Mouse (Mus musculus) kidney, adult 11 months (tissue): ENCODE results near the gene Rnf212.
"Not testable (repeated sequence)": the region's sequence is repeated elsewhere in the genome, so short reads cannot be mapped to it uniquely, and the experiment has no call there.

Experiments
- DNase-seq: peaks from one replicate; pipeline ENCODE4 v3.0.0; 2022

Rnf212 gene

DNA sequence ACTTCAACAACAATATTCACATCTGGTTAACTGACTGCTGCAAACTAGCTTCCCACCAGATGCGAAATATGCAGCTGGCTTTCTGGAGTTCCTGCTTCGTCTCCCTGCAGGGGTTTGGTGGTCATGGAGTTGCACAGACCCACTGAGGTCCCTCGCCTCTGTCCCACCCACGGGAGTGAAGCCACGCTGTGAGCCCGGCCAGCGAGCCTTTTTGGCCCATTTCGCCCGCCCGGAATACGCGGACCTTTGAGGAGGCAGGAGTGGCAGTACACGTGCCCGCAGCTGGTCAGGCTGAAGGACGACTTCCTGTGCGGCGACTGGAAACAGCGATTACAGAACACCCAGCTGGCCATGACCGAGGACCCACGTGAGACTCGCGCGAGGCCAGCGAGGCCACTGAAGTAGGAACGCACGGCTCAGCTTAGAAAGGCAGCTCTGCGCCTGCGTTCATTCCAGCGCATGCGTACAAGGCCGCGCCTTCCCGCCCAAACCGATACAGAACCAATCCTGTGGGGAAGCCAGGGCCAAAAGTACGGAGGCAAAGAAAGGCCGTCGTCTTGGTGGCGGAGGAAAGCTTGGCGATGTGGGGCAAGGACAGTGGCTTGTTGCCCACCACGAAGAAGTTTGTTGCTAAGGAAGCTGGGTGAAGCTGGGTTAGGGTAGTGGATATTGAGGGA, at the start of gene Rnf212:
Rnf212 (minus strand) TSS at position 353 of the 677 bp plus-strand sequence.
- DNase-seq, result no peak

DNA sequence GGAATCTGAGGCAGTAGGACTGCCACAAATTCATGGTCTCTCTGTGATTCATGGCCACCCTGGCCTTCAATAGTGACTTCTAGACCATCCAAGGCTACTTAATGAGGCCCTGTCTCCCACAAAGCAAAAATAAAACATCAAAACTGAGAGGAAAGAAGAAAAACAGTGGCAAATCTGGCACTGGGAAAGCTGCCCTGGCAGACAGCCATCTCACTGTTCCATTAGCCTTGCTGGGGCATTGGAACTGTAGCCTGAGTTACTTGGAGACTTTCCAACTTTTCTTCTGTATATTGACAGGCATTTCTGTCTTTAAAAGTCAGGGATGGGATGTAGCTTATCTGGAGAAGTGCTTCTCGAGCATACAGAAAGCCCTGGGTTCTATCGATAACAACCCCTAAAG, 48.5 kb upstream of the Rnf212 start:
- no peak for DNase-seq

DNA sequence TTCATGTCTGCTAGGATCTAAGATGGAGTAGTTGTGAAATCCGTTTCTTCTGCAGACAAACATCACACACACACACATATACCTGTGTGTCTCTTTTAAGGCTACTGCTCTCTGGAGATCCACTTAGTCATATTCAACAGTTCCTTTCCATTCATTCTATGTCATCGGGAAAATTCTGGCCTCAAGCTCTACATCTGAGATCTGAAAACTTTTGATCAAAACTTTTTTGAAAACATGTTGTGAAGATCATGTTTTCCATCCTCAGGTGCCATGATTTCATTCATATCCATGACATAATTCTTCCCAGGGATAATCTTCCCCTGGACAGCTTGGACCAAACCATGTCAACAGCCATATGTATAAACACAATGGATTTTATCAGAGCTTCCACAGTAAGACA, 34.0 kb upstream of the Rnf212 start, which contains the start of gene Vmn2r8:
Vmn2r8 (minus strand) TSS at position 101 of the 400 bp plus-strand sequence.
- DNase-seq, result not testable (repeated sequence)

DNA sequence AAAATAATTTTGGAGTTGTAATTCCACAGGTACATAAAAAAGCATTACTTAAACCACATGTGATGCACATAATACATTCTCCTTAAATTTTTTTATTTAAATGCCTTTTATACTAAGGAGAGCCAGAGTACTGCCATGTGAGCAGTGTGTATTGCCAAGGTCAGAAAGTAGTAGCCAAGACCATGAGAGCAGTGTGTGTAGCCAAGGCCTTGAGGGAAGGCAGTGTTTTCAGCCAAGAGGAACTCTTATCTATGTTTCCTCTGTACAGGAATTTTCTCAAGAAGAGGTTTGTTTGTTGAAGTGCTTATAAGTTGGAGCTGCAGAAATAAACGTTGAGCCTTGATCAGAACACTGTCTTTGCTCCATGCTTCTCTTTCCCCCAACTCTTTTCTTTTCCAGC, 28.9 kb upstream of the Rnf212 start:
- DNase-seq, result no peak

DNA sequence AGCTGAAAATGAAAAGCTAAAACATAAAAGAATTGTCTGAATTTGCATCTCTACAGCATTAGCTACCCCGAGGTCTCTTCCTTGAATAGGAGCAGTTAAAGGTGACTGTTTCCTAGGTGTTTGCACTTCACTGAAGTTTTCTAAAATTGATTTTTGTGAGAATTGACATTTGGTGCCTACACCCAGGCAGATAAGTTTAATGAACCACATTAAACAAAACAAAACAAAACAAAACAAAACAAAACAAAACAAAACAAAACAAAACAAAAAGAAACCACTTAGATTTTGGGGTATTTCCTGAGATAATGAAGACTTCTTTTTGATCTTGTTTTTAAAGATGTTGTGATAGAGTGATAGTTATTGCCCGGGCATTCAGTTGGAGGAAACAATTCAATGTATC, 20.5 kb upstream of the Rnf212 start, which contains the start of gene Tmed11:
Tmed11 (minus strand) TSS at position 101 of the 400 bp plus-strand sequence.
- DNase-seq, result not testable (repeated sequence)

DNA sequence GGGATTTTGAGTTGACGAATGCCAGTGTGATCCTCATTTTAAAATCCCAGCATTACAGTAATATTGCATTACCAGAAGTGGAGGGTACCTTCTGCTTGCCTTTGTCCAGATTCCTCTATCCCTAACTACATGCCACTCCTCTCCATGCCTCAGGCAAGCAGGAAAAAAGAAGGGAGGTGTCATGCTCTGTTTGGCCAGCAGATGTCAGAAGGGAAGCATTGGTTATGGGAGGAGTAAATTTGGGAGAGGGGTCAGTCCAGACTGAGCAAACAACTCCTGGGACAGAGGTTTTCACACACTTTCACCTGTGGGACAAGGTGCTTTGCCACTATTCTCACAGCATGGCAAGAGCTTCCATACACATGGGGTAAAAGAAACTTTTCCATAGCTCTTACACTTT, 15.6 kb upstream of the Rnf212 start:
- DNase-seq, result not testable (repeated sequence)

DNA sequence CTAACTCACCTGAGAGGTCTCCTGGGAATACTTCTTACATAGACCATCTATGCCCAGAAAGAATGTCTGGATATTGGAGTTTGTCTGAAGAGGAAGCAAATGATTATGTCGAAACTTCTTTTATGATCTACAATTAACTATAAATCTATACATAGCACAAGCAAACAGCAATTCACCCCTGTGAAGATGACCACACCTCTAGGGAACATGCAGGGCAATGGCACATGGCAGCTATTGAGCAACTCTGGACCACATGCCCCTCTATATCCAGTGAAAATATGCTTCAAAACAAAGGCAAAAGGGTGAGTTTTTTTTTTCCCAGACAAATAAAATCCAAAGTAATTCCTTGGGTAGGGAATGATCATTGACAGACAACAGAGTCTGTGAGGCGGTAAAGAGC, 14.8 kb downstream of the Rnf212 start:
- no peak for DNase-seq

DNA sequence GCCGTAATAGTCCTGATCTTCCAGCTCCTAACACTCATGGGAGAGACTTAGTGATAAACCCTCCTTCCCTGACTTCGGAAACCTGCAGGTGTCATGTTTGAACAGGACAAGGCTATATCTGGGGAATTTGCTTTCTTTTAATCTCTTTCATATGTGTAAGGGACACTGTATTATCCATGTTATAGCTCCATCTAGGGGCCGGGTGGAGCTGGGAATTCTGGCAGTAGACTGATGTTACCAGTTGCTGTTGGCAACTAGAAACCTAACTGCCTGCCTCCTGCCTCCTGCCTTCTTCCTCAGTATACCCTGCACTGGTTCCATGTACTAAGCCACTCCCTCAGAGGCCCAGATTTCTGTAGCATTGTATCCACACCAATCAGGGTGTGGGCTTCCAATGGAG, 16.4 kb downstream of the Rnf212 start:
- peak; percentile 4 for DNase-seq

DNA sequence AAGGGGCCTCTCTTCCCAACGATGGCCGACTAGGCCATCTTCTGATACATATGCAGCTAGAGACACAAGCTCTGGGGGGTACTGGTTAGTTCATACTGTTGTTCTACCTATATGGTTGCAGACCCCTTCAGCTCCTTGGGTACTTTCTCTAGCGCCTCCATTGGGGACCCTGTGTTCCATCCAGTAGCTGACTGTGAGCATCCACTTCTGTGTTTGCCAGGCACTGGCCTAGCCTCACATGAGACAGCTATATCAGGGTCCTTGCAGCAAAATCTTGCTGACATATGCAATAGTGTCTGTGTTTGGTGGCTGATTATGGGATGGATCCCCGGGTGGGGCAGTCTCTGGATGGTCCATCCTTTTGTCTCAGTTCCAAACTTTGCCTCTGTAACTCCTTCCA, 23.5 kb downstream of the Rnf212 start:
- not testable (repeated sequence) for DNase-seq

DNA sequence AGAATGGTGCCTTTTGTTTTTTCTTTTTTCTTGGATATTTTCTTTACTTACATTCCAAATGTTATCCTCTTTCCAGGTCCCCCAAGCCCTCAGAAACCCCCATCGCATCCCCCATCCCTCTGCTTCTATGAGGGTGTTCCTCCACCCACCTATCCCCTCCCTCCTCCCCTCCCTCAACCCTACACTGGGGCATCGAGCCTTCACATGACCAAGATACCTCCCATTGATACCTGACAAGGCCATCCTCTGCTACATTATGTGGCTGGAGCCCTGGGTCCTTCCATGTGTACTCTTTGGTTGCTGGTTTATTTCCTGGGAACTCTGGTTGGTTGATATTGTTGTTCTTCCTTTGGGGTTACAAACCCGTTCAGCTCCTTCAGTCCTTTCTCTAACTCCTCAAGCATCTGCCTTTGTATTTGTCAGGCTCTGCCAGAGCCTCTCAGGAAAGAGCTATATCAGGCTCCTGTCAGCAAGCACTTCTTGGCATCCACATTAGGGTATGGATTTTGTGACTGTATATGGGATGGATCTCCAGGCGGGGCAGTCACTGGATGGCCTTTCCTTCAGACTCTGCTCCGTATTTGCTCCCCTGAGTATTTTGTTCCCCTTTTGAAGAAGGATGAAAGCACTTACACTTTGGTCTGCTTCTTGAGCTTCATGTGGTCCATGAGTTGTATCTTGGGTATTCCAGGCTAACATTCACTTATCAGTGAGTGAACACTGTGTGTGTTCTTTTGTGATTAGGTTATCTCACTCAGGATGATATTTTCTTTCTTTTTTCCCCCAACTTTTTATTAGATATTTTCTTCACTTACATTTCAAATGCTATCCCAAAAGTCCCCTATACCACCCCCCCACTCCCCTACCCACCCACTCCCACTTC, 24.2 kb downstream of the Rnf212 start:
- DNase-seq, result no peak

DNA sequence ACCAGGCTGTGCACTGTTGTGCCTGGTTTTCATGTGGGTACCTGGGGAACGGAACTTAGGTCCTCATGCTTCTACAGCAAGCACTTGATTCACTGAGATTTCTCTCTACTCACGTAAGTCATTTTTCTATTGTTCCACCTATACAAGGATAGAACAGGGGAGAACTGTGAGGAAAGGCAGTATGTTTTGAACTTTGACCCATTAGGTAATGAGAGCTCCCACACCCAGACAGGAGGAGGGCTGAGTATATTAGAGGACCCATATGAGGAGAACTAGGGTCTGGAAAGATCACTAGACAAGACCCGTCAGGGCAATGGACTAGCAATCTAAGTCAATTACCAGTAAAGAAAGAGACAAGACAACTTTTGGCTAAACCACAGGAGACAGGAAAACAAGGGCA, 30.2 kb downstream of the Rnf212 start:
- no peak for DNase-seq

DNA sequence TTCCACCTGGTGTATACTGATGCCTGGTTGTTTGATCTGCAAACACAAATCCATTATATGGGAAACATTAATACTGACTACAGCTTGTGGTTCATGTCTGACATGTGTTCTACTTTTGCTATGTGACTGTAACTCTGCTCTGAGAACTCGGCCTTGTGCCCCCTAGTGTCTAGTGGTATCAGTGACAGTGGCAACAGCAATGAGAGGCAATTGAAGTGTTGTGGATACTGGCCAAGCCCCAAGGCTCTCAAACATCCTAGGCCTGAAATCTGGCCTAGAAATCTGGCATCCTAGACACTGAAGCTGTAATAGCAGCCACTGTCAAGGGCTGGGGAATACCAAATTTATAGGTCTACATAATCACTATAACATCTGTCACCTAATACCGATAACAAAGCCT, 30.9 kb downstream of the Rnf212 start:
- no peak for DNase-seq

DNA sequence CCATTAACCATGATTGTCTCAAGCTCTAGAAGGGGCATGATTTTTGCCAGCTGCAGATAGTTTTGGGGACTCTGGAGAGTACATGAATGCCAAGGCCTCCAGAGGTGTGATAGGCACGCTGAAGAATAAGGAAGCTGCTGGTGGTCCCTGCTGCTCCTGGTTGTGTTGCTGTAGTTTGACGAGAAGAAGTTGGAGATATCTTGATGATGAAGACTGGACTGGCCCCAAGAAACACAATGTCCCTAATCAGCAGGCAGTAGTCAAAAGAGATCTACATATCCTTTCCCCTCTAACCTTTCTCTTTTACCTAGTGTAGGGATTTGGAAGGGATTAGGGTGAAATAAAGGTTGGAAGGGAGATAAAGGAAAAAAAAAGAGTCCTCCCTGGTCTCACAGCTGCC, 32.2 kb downstream of the Rnf212 start:
- DNase-seq, result no peak

DNA sequence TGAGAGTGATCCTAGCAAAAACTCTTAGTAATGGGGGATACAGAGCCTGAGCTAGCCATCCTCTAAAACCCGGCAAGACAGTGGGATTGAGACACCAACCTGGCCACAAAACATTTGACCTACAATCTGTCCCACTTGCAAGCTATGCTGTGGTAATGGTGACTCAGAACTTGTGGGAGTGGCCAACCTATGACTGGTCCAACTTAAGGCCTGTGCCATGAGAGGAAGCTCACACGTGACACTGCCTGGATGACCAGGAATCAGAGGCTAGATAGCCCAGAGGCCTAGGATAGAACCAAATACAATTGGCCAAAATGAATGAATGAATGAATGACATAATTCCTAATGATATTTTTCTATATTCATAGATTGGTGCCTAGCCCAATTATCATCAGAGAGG, 32.9 kb downstream of the Rnf212 start:
- no peak for DNase-seq

DNA sequence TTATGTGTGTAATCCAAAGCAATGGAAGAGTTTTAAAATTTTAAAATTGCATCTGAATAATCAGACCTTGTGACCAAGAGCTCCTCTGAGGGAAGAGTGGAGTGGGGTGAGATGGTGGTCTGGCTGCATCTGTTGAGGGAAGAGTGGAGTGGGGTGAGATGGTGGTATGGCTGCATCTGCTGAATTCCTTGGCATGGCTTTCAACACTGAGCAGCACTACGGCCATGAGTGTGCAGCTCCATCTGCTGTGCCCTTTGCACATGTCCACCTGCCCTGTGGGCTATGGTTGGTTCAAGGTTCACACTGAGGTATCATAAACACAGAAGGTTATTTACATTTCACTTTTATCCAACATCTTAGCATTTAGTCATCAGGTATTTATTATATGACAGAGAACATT, 47.4 kb downstream of the Rnf212 start:
- no peak for DNase-seq

DNA sequence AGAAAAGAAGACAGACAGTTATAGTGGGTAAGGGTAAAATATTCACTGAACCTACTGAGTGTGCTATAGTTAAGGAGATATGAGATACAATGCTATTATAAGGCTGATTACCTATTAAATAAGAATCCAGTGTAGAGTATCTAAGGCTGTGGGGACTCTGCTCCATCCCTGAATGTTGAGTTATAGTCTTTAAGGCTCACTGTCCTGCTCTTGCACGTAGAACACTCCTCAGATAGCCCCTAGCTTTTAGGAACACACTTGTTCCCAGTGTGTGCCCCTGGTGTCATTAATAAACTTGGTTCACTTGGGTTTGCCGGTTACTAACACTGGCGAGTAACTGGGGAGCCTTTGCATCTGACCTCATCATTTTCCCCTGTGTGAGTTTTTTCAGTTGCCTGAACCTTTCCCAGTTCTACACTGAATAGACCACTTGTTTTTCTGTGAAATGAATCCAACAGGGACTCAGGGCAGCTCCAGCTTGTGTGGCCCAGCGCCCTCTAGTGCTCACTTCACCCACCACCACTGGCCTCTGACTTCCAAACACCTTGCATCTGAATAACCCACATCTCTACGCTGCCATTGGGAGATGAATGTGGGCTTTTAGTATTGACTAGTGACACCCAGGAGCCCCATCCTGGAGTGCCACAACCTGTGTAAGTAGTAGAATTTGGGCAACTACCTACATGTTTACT, 48.1 kb downstream of the Rnf212 start:
- DNase-seq, result peak; percentile 60

DNA sequence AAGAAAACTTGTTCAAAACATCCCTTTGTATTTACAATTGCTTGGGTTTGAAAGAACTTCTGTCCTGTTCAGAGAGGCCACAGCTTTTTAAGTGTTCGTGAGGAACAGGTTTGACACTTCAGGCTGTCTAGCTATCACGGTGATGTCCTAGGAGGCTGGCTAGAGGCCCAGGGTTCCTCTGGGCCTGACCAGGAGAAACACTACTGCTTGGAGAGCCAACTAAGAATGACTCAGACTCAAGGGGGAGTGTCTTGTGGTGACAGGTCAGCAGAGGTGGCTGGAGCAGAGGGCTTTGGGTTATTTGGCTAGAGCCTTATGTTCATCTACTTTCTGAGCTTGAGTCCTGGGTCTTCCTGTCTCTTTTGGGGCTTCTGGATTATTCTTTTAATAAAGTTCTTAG, 50.8 kb downstream of the Rnf212 start:
- no peak for DNase-seq

DNA sequence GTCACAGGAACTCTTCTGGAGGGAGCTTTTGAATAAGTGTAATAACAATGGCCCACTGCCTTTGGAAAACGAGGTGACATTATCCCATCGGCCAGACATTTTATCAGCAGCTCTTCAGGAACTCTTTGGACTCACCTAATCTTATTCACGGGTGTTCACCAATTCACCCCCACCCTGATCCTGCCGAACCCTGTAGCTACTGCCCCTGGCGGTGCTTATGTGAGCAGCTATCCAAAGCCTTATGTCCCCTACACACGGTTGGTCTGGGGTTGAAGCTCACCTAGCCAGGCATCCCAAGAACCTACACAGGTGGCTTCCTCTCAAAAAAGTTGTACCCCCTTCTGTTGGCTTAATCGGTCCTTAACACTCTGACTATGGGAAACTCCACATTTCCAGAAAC, 55.0 kb downstream of the Rnf212 start:
- no peak for DNase-seq

DNA sequence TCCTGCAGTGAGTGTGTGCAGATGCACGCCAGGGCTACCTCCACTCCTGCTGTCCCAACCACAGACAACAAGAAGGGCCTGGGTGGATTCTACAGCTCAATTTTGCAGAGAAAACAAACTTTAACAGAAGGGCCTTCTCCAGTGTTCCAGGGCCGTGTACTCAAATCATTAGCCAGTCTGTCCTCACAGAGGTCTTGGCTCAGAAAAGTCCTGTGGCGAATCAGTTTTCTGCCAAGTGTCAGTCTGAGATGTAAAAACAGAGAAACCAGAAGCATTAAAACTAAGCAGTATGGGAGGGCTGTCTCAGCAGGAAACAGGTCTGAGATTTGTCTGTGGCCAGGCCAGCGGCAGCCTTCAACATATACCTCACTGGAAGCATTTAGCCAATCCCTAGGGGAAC, 56.7 kb downstream of the Rnf212 start:
- DNase-seq, result no peak

DNA sequence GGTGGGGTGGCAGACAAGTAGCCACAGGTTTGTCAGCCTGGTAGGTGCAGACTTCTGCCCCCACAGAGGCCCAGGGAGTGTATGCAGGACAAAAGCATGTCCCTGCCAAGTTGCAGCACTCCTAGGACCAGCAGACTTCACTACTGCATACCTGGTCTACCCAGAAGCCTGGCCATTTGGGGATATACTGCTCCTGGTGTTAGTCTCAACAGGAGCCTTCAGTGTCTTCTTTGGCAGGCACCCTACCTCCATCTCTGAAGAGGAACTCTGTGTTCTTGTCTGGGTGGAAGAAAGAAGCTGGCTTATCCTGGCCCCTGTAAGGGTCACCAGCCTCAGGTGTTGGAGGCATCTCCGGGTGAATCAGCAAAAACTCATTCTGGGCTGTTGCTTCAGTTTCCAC, 58.8 kb downstream of the Rnf212 start:
- DNase-seq, result no peak

DNA sequence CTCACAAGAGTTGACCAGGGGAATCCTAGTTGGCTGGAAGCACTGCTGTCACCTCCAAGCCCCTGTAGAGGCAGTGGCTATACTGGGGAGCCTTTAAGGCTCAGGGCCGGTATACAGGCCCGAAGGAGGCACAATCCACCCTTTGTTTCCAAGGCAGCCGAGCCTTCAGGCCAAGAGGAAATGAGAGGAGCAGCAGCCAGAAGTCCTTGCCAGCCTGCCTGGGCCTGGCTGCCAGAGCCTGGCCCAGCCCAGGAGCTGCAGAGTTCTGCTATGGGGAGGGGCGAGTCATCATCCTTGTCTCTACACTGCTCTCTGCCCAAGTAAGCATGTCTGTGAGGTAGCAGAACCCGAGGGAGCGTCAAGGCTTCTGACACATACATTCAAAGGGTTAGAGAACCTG, 60.6 kb downstream of the Rnf212 start:
- DNase-seq, result no peak

DNA sequence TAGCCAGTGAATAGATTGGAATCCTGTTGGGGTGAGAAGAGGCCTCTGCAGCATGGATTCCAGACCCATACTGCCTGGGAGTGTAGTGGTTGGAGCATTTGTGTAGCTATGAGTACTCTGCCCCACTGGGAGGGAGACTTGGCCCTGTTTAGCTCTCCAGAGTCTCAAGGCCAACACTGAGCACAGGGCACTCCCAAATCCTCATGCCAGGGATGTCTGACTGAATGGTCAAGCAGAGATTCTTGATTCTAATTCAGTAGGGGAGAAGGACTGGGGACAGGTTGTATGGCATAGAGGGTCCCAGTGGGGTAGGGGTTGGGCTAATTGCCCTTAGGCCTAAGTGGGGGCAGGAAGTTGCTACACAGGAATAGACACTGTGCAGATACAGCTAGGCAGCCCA, 61.1 kb downstream of the Rnf212 start:
- DNase-seq, result no peak

DNA sequence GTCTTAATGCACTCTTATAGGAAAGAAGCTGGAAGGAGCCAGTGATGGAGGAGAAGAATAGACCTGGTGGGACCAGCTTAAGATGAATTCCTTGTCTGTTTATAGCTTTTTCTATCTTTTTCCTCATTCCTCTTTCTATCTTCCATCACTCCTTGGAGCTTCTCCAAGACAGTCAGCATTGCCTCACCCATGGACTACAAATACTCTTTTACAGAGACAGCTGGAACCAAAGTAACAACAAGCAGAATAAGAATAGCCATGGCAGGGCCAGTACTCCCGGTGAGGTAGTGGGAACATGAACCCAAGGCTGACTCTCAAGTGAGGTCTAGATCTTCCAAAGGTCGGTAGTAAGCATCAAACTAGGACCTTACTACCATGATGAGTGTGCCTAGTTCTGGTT, 61.7 kb downstream of the Rnf212 start:
- DNase-seq, result no peak

DNA sequence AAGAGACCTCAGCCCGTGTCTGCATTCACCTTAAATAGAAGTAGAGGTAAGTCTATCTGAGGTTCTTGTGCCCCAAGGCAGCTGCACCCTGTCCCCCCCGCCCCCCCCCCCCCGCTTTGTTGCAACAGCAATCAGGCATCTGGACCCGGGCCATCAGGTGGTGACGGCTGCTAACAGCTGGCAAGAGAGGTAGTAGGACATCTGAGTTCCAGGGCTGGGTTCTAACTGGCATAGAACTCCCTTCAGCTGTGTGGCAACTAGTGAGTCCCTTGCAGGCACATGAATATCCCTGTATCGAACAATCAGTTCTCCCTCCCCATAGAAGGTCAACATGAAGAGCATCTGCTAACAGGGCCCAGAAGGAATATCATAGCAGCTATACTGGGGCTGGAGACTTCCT, 62.8 kb downstream of the Rnf212 start:
- DNase-seq, result no peak
